Mouse (Mus musculus): Measurements from ENCODE around the gene Phlda3.

Phlda3 gene

GRCm38 (mm10) chr1:135794216-135795134 is 28.6 kb downstream of the Phlda3 start:
- no peak for DNase-seq

DNA sequence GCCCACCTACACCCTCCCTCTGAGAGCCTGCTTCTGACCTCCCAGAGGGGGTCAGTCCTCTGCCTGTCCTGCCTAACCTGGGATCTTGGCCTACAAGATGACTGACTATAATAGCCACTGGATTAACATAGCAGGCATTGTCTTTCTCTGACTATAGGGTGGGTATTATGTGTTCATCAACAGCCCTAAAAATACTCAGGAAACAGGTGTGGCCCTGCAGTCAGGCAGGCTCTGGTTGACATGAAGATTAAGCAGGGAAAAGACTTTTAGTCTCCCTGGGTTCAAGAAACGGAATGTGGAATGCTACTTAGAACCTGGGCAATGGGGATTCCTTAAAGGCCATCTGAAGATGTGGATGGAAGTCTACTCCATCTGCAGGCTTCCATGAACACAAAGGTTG is 32.6 kb downstream of the Phlda3 start:
- no peak for DNase-seq

GRCm38 (mm10) chr1:135799109-135799627 is 33.2 kb downstream of the Phlda3 start:
- no peak for DNase-seq

DNA sequence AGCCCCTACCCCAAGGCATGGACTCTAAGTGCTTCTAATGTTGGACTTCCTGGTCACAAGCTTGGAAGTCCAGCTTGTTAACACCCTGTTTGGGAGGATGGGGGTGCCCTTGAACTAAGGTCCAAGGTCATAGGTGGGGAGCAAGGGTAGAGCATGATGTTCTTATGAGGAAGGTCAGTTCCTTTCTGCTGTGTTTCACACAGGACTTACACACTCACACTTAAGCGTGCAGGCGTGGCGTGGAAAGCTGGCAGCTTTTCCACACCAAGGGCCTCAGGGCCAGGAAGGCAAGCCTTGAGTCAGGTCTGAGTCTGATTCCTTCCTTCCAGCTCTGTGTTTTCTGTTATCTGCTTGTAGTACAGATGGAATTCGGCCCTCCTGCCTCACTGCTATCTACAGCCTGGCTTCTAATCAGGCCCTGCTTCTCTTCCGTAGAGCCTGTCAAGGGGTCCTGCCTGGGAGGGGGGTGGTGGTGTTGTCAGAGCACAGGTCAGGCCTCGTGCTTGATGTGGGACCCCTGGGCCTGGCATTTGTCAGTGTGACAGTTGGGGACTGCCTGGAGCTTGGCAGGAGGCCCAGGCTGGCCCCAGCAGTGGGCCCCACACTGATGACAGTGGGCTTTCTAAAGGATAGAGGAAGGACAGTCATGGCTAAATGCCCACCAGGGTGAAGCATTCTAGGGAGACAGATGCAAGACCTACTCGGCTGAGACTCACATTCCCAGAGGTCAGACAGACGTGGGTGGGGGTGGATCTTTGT is 34.5 kb downstream of the Phlda3 start:
- DNase-seq = peak; percentile 51 to 70

GRCm38 (mm10) chr1:135807546-135807945 is 41.6 kb downstream of the Phlda3 start:
- no peak for DNase-seq

- no peak for DNase-seq
These were observed 44.3 kb downstream of the Phlda3 start for GRCm38 (mm10) chr1:135810180-135810579.

DNA sequence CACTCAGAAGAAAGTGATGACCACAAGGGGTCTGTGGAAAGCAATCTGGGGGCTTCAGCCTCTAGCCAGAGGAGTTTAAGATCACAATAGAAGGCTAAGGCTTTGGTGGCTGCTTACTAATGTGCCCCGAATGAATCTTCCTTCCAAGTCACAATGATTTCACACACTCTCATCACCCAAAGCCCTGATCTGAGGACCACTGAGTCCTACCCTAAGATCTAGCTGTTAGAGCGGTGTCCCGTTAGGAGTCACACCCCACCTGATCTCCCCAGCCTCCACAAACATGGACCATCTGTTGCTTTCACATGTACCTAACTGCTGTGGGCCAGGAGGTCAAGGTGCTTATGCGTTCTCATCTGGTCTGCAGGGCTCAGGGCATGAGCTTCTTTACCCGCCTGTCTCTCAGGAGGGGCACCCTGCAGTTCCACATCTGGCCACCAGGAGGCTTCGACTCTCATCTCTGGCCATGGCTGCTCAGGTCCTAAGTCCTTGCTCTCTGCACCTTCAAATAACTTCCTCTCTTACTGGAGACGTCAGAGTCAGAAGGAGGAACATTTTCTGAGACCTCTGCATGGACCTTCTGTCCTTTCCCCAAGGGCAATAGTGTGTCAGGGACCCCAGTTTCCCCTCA is 45.2 kb downstream of the Phlda3 start:
- DNase-seq = peak; percentile 92 to 96

DNA sequence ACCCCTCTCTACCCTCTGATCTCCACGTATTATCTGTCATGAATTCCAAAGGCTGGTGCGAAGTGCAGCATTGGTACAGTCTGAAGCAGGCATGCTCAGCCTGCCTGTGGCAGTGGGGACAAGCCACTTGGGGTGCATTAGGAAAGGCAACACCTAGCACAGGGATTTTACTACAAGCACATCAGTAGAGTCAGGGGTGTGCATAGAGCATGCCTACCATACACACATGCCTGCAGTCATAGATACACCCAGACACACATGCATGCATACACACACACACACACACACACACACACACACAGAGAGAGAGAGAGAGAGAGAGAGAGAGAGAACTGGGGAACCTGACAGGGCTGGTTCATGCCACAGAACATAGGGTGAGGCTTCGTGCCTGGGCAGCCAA is 46.3 kb downstream of the Phlda3 start:
- no peak for DNase-seq

DNA sequence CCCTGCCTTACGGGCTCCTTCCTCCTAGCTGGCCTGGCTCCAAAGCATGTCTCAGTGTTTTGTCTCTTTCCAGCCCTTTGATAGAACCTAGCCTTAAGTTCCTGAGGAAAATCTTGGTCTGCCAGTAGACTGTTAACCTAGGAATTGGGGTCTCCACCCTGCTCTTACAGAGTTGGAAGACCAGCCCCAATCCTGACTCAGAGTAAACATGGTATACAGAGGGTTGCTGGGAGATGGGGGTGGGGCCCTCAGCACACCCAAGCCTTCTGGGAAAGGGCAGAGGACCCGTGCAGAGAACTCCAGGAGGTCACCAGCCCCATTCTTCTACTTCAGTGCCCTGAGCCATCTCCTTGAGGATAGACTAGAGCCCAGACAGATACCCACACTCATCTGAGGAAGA is 46.7 kb downstream of the Phlda3 start:
- DNase-seq = no peak

DNA sequence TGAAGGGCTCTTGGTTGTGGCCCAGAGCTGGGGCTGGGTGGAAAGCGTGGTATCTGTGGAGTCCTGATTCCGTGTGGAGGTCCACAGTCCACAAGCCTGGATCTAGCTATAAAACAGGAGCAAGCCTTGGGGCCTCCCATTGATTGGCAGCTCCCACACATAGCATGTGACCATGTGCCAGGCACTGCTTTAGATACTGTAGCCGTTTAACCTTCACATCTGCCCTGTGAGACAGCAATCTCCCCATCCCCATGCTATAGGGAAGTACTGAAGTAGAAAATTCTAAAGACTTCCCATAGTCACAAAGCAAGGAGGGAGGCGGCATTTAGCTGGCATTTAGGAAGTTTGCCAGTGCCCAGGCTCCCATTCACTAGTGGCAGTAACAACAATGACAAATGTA is 47.2 kb downstream of the Phlda3 start:
- no peak for DNase-seq

GRCm38 (mm10) chr1:135813687-135814395 is 47.9 kb downstream of the Phlda3 start:
- DNase-seq = no peak

DNA sequence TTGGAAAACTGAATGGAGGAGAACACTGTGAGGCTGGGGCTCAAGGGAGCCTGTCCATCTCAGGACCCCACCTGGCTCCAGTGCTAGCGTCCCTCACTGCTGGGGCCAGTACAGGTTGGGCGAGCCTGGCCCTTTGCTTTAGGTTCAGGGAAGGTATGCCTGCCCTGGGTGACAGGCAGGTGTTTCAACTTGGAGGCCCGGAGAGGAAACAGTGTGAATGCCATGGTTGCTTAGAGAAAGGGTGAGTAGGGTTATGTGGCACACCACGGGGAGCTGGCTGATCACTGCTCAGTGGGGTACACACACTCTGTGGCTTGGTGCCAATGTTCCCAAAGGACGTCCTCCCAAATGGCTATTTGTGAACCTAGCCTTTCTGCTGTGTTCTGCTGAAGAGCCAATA is 48.6 kb downstream of the Phlda3 start:
- no peak for DNase-seq

- DNase-seq = no peak
These were observed 51.7 kb downstream of the Phlda3 start for GRCm38 (mm10) chr1:135817595-135817994.

- DNase-seq = peak; percentile 42 to 46
These were observed 52.7 kb downstream of the Phlda3 start, which contains the start of gene Lad1 for GRCm38 (mm10) chr1:135818481-135819086. Lad1 (plus strand) TSS chr1:135818598.

Measured in cerebellum, postnatal 10 days (tissue).